Mouse (Mus musculus) frontal cortex, postnatal 36 days (tissue): Measurements from ENCODE around the gene Zic3.

Experiments
- DNase-seq, 2 experiments: peaks; one replicate each; pipeline ENCODE4 v3.0.0; 2022; ENCODE audit warnings: low spot score in 2 of 2

Zic3 gene

DNA sequence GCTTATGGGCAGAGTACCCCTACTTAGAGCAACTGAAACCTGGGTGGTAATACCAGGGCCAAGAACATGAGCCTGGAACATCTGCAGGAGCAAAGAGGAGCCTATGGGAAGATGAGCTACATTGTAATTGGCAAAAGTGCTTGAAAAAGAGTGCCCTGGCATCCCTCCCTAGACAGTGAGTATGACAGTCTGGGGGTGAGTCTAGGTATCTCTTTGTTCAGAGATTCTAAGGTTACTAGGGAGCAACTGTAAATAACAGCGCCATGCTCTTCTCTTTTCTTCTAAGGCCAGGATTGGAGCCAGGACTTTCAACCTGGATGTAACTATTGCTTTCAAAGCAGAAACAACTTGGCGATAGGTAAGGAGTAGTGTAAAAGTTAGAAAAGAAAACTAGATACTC is at the start of gene Zic3:
Gene Zic3, plus strand, starts transcription at position 301 of the 400 bp plus-strand sequence.
- DNase-seq = no peak

DNA sequence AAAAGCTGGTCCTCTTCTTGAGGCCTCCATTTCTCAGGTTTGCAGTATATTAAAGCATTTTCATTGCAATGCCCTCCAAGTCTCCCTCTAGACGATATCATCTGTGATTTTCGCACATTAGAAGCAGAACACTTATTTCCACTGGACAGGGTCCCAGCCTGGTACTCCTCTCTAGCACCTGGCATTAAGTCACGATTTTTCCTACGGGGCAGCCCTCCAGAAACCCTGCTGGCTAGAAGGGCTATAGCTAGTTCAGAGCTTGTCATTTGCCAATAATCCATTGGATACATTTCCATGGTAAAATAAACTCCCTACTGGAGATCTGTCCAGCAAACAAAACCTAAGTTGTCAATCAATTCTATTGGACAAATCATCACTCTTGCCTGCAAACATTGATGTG is 40.1 kb upstream of the Zic3 start:
- no peak for DNase-seq

DNA sequence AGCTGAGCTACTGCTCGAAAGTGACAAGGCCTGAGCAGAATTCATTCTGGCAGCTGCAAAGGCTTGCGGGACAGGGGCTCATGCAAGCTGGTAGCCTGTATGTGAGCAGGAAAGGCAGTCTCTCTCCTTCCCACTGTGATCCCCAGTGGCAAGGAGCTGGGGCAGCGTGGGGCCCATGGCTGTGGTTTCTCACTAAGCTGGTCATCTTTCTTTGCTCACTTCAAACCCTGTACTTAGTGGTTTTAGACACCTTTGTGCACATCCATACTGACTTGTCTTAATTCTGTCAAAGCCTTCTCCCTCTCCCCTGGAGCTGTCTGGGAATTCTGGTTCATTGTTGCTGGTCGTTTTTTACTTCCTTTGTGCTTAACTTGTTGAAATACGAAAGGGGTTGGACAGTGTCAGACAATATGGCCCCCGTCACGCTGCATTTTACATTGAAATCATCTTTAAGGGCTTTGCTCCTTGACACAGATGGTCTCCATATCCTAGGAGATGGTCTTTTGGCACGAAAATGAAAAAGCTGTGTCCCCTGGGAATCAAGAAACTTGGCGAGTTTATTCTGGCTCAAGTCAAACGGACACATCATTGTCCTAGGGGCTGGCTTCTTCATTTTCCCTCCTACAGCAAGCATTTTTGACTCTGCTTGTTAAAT is 34.9 kb upstream of the Zic3 start:
- no peak for DNase-seq

GRCm38 (mm10) chrX:58013391-58013790 is 9.1 kb upstream of the Zic3 start:
- no peak for DNase-seq

- DNase-seq = no peak
Measured at GRCm38 (mm10) chrX:58014093-58014492, 8.4 kb upstream of the Zic3 start.

- DNase-seq = no peak
Measured at GRCm38 (mm10) chrX:58014761-58015160, 7.7 kb upstream of the Zic3 start.

DNA sequence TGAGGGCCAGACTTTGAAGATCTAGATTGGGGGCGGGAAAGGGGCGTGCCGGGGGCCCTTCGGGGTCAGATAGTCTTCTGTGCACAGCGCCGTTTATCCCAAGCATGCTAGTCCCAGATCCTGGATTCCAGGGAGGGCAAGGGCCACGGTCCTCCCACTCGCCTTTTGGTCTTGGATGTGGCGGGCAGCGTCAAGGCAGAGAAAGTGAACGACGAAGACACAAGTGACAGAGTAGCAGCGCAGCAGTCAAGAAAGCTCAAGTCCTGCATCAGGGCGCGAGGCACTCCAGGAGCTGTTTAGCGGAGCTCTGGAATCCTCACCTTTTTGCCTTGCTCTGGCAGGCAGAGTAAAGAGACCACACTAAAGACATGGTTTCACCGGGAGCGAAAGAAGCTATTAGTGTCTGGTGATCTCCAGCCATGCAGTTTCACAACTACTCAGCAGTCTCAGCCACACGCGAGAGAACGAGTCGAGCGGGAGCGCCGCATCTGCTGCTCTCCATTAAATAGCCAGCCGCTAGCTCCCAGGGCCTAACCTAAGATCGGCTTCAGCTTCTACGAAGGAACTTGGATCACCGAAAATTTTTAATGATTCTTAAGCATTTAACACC is 7.1 kb upstream of the Zic3 start:
- no peak for DNase-seq

GRCm38 (mm10) chrX:58018720-58019119 is 3.8 kb upstream of the Zic3 start:
- no peak for DNase-seq

GRCm38 (mm10) chrX:58019257-58019953 is 3.1 kb upstream of the Zic3 start:
- DNase-seq = no peak

DNA sequence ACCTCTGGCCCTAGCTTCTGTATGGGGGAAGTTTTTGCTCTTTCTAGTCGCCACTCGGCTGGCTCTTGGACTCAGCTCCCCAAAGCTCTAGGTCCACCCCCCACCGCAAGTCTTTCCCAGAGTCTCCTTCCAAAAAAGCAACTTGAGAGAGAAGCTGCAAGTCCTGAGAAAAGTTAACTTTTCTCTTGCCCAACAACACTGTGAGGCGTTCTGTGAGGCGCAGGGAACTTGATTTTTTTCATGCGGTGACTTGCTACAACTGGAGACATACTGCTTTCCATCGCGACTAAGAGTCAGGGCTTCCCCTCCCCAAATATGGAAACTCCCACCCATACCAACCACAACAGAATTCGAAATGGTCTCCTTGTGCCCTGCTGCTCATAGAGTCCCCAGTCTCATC is 5.1 kb downstream of the Zic3 start:
- no peak for DNase-seq

DNA sequence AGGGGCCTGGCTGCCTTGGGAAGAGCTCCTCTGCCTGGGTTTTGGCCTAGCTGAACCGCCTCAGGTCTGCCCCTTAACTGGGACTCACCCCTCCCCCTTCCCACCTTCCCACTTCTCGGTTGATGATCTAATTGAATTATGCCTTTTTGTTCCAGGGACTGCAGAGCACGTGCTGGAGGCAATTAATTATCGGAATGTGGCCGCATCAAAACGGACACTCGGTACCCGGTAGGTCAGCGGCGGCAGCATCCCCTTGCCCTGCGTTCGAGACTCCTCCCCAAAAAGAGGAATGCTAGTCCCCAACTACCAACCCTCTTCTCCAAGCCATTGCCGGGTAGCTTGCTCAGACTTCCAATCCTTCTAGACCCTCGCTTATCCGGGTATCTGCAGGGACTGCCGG is 5.6 kb downstream of the Zic3 start:
- no peak for DNase-seq

- DNase-seq = no peak
Measured at GRCm38 (mm10) chrX:58028858-58029257, 6.4 kb downstream of the Zic3 start.

- DNase-seq = peak in 1 of 2 experiments; percentile 22
Measured at GRCm38 (mm10) chrX:58030100-58030834, 7.8 kb downstream of the Zic3 start.

DNA sequence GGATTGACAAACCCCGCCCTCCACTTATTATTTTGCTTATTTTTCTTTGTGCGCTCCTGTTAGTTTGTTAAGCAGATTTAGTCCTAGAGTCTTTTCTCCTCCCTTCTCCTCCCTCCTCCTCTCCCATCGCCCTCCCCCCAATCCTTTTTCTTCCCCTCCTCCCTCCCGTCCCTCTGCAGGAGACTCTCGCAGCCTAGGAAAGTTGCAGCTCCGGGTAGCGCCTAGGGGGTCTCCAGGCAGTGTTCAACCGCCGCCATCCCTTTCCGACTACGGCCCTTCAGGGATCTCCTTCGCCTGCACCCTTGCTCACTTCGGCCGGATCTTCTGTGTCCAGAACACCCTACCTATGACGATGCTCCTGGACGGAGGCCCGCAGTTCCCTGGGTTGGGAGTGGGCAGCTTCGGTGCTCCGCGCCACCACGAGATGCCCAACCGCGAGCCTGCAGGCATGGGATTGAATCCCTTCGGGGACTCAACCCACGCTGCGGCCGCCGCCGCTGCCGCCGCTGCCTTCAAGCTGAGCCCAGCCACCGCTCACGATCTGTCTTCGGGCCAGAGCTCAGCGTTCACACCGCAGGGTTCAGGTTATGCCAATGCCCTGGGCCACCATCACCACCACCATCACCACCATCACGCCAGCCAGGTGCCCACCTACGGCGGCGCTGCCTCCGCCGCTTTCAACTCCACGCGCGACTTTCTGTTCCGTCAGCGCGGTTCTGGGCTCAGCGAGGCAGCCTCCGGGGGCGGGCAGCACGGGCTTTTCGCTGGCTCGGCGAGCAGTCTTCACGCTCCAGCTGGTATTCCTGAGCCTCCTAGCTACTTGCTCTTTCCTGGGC is 8.6 kb downstream of the Zic3 start:
- DNase-seq = no peak

- no peak for DNase-seq
Measured at GRCm38 (mm10) chrX:58031671-58032605, 9.4 kb downstream of the Zic3 start.

DNA sequence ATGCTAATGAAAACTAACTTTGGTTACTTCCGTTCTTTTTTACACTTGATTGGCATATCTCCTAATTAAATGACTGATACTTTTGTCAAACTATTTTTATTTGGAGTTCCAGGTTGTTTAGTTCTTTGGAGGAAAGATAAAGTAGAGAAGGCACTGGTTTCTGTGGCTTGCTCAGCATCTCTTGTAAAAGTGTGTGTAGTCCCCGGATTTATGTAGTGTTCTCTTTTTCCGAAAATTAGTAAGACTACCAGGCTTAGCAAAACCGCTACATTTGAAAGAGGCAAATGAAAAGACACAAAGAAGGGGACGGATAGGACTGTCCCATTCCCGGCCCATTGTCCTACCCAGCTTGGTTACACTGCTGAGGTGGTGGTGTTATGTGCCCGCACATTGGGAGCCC is 10.1 kb downstream of the Zic3 start:
- no peak for DNase-seq

DNA sequence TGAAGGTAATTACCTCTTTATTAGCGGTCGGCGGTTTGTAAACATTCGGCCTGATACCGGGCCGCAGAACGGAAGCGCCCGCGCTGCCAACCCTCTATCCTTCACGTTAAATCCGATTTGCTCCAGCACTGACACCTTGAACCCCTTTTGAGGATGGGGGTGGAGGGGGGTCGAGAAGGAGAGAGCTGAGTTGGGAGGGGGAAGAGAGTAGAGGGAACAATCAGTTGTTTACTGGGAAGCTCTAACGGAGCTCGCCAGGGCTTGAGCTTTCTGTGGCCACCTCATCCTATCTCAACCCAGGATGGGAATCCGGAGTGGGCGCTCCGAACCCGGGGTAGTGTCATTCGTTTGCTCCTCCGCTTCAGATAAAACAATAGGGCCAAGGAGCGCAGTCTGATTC is 11.0 kb downstream of the Zic3 start:
- no peak for DNase-seq

DNA sequence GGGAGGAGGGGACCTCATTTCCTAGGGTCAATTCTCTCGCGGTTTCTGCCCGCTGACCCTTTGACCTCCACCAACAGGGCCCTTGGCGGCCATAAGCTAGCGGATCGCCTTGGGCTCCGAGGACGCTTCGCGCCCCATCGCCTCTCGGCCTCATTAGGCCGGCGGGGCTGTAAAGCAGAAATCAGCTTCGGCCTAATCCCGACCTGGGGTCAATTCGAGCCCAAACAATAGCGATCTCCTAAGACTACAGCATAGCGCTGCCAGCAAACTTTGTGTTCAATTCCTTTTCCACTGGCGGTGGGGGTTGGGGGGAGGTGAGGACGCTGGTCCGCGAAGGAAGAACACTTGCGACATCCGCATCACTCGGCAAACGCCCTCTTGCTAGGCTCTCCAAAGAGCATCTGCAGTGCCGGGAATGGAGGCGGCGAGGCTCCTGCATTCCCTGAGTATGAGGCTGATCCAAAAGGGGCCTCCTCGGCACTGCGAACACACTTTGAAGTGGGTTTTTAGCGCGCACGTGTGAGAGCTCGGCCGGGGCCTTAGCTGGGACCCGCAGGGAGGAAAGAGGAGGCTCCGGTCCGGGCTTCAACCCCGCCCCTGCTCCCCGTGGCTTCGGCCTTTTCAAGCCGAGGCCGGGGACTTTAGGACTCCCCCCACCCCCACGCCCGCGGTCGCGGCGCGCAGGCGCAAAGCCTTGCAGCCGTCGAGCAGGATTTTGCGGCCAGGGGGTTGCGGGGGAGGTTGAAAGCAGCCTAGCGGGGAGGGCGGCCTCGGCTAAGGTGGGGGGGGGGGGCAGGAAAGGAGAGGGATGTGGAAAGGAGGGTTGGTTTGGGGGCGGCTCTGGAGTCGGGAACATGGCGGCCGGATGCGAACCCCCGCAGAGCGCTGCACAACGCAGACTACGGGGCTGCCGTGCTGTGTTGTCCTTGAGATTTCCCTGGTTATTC is 15.8 kb downstream of the Zic3 start:
- no peak for DNase-seq

GRCm38 (mm10) chrX:58039703-58040102 is 17.2 kb downstream of the Zic3 start:
- DNase-seq = no peak
